Mouse (Mus musculus) G1E-ER4 (cell line): ENCODE data around the gene Ccdc175. TPM values are rescaled to one million over a fixed set of nuclear protein-coding genes. Genes with fewer than 3 reads are reported as not detected.

Experiments used
- GATA1 ChIP-seq: IDR thresholded peaks from one replicate; pipeline ENCODE4 v1.8.0; 2012; ENCODE audit warnings: low read length, inconsistent platforms
- polyA plus RNA-seq: library from polyadenylated mRNA; stranded (reverse); fragments of >175 nt; gene quantifications from 2 replicates; pipeline ENCODE4 v1.2.3, GENCODE M21; 2012

The Ccdc175 gene
- polyA plus RNA-seq, 1 experiment, result not detected

- no peak for TF ChIP-seq GATA1
These were observed 114.2 kb downstream of the Ccdc175 start, which contains the start of gene Gpr135 for GRCm38 (mm10) chr12:72070327-72071269. Gene Gpr135 (minus strand): TSS chr12:72071125.

GRCm38 (mm10) chr12:72069626-72070326 is 115.1 kb downstream of the Ccdc175 start:
- no peak for TF ChIP-seq GATA1

GRCm38 (mm10) chr12:72057780-72058179 is 127.0 kb downstream of the Ccdc175 start:
- no peak for TF ChIP-seq GATA1

GRCm38 (mm10) chr12:72053851-72054250 is 131.0 kb downstream of the Ccdc175 start:
- TF ChIP-seq GATA1, result no peak

GRCm38 (mm10) chr12:72053303-72053702 is 131.5 kb downstream of the Ccdc175 start:
- TF ChIP-seq GATA1, result no peak

- no peak for TF ChIP-seq GATA1
These were observed 132.3 kb downstream of the Ccdc175 start for GRCm38 (mm10) chr12:72052571-72052970.

Other genes with a start within 250 kb of the Ccdc175 start
- not detected in 2 replicates for gene Gpr135, start 113.9 kb downstream of the Ccdc175 start, polyA plus RNA-seq
- 0.57 and 1.1 TPM in 2 replicates for gene L3hypdh, start 99.6 kb downstream of the Ccdc175 start, polyA plus RNA-seq
- 4.9 and 6.5 TPM in 2 replicates for gene Jkamp, start 99.4 kb downstream of the Ccdc175 start, polyA plus RNA-seq
- not detected in 2 replicates for gene Rtn1, start 224.0 kb upstream of the Ccdc175 start, polyA plus RNA-seq